Mouse (Mus musculus): ENCODE measurements at regions not wholly inside any gene's neighbourhood (a gene's known extent, or its start where the extent isn't known, plus 50 kb on each side); places are given as distances from the start of the nearest gene placed in this dataset.

DNA sequence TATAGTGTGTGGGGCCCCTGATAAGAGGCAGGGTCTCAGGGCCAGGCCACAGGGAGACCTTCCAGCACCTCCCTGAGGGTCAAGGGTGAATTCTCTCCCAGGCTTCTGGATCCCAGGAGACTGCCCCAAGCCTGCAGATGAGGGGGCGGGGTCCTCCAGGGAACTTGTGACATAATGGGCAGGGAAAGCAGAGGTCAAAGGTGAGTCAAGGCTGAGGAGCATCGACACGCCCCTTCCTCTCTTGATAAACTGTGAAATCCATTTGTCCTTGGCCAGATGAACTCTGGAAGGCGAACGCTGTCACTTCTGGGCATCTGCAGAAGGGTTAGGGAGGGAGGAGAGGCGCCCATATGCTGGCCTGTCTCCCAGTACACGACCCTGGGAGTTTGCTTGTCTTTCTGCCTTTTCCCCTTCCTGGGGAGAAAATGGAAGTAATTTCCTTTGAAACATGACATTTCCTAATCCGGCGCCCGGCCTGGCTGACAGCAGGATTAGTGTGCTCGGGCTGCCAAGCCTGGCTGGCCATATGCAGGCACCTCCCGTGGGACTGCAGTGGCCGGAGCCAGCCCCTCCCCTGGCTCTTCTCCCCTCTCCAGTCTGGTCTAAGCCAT lies 160.4 kb upstream of the 4931429L15Rik start:
- TF ChIP-seq ETS1 (IDR thresholded peaks at IDR 0.05; ENCODE audit: low read depth, low read length) (no peak), UBTF (IDR thresholded peaks at IDR 0.05; ENCODE audit: borderline replicate concordance, insufficient read depth, low read depth, low read length) (no peak), ZMIZ1 (IDR thresholded peaks at IDR 0.05; ENCODE audit: low read depth, low read length) (no peak), MXI1 (IDR thresholded peaks at IDR 0.05; ENCODE audit: low read depth, low read length) (no peak), POLR2A (IDR thresholded peaks at IDR 0.05; ENCODE audit: control insufficient read depth in 1 of 2, insufficient read depth in 1 of 2, low read depth in 1 of 2, low read length in 2 of 2, poor library complexity in 1 of 2) (no peak), E2F4 (IDR thresholded peaks at IDR 0.05; ENCODE audit: borderline replicate concordance, low read depth, low read length) (no peak), SMC3 (IDR thresholded peaks at IDR 0.05; ENCODE audit: low read depth, low read length) (no peak), EP300 (IDR thresholded peaks at IDR 0.05; ENCODE audit: low read depth in 1 of 2, low read length in 2 of 2) (no peak)

Measured in MEL (cell line).